Mouse (Mus musculus): ENCODE measurements around the gene Snrpd3. TPM values are rescaled to one million over a fixed set of nuclear protein-coding genes. Genes with fewer than 3 reads are reported as not detected.
"Not testable (repeated sequence)": the region's sequence is repeated elsewhere in the genome, so short reads cannot be mapped to it uniquely, and the experiment has no call there.

The Snrpd3 gene
- 10 to 100 TPM; 56.0 to 68.3 TPM for total RNA-seq (2021)
- long read RNA-seq, experiment 1, transcript Snrpd3-201 (4 exons, 3,036 nt): major isoform, 11 of 13 reads
- long read RNA-seq, experiment 1, partial matches to known transcripts: 2 of 13 reads
- long read RNA-seq, experiment 1, other reads (novel, unspliced or antisense): 0 of 13 reads
- long read RNA-seq, experiment 2, partial matches to known transcripts: 0 of 6 reads
- long read RNA-seq, experiment 2, other reads (novel, unspliced or antisense): 3 of 6 reads

DNA sequence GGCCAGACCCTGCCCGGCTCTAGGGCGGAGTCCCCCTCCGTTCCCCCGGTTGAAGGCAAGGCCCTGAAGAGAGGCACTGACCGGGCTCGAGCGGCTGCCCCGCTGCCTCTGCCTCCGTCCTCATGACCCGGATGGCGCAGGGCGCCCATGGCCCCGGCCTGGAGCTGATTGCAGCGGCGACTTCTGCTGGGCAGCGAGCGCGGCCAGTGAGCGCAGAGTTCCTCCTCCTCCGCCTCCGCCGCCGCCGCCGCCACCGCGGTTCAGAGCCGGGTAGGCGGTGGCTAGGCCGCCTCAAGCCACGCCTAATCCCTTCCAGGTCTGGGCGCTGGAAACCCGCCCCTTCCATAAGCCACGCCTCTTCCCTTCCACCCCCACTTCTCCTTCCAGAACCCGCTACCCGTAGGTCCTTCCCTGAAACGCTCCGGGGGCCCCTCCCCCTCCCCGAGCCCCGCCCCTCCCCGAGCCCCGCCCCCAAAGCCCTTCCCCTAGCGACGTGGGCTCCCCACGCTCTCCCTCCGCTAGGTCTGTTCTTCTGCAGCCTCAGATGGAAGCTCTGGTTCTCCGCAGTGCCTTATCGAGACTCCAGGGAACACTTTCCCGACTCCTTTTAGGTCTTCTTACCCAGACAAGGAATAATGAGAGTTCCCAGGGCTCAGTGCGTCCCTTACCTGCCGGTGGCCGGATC, at the start of gene Snrpd3:
Gene Snrpd3 (plus strand): TSS at position 479 of the 685 bp plus-strand sequence.
- peak; percentile 94 for DNase-seq
- intact Hi-C loops (cut with DNase I): no loop called here

DNA sequence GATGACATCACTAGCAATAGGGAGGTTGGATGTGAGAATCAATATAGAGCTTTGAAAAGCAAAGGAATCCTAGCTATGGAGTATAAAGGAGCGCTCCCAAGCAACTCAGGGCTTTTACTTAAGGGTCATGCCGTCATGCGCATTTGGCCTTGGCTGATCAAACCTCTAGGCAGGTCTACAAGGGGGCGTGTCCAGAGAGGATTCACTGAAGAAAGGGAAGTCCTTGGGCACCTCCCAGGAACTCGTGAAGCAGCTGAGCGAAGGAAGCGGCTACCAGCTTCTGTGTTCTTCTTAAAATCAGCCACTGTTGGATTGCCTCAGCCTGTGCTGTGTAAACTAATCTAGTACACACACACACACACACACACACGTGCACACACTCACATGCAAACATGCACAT, 43.9 kb upstream of the Snrpd3 start:
- intact Hi-C loops (cut with DNase I): no loop called here
- no peak for DNase-seq

DNA sequence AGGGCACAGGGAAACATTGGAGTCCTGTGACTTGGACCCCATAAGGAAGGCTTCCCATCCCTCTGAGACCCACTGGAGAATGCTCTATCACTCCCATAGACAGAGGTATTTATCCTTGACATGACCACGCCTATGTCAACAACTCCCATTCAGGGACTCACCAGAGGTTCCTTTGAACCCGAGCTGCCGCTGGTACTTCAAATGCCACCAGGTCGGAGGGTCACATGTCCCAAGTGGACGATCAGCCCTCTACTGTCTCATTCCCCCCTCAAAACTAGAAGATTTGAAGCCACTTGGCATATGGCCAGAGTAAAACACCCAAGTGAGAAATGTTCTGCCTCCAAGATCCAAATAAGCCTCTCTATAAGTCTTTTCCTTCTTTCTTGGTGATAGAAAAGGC, 42.8 kb upstream of the Snrpd3 start:
- intact Hi-C loops (cut with DNase I): no loop called here
- DNase-seq: no peak

DNA sequence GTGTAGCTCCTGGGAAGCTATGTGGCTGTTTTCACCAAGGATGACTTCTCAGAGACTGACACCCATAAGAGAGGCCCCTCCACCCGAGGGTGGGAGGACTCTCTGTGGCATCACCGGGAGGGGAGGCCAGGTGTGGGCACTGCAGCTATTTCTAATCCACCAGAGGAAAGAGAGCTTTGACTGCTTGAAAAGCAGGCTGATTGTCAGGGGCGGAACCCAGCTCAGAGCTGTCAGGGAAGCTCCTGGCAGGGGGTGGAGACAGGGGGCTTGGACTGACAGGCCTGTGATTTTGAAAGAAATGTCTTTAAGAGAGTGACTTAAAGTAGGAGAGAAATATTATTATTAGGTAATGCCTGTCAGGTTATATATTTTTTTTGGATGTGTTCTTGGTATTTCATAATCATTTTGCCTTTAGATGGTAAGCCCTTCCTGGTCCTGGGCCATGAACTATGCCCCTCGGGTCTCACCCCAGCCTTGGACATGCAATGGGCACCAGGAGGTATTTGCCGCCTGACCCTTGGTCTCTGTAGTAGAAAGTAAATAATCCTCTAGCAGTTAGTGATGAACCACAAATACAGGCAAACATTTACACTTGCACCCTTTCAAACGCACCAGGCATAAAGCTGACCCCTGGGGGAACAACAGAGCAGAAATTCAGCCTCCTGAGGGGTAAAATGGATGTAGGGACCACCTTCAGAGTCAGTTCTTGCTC, 42.1 kb upstream of the Snrpd3 start:
- intact Hi-C loops (cut with DNase I); DNase-seq: not testable (repeated sequence)

DNA sequence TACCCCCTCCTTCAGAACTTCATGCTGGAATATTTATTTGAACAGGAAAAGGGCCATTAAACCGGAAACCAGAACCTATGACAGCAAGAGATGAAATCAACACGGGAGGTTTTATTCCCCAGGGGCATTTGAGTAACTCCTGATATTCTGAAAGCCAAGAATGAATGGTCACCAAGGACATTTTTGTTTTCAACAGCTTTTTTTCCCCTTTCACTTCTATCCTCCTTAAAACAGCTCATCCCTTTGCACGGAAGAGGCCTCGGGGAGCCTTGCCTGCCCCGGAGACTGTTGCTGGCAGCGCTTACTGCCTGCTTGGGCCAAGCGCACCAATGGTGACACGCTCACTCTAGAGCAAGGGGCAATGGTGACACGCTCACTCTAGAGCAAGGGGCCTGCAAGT, 40.3 kb upstream of the Snrpd3 start:
- intact Hi-C loops (cut with DNase I): no loop called here
- peak in 1 of 2 experiments; percentile 50 for DNase-seq

DNA sequence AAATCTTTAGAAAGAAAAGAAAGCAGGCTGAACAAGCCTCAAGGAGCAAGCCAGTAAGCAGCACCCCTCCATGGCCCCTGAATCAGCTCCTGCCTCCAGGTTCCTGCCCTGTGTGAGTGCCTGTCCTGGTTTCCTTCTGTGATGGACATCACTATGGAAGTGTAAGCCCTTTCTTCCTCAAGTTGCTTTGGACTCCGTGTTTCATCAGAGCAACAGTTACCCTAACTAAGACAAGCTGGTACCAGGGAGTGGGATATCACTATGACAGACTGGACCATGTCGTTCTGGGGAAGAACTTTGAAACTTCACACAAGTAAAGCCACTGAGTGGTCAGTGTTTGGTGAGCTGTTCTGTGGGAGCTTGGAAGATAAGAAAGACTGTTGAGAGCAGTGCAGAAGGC, 37.4 kb upstream of the Snrpd3 start:
- no peak for DNase-seq
- intact Hi-C loops (cut with DNase I): no loop called here

DNA sequence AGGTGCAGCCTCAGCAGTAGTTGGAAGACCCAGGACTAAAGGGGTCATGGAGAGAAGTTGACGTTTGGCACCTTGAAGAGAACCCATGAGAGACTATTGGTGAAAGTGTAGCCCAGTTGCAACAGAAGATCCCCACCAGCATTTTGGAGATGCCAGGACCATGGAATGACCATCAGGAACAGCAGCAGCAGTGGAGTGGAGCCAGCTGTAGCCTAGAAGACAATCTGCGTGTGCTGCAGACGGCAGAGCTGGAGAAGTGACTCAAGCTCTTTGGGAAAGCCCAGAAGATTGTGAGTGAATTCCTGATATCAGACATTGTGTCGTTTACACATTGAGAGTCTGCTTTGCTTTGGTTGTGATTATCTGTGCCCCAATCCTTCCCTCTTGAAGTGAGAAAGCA, 35.6 kb upstream of the Snrpd3 start:
- intact Hi-C loops (cut with DNase I): no loop called here
- no peak for DNase-seq

DNA sequence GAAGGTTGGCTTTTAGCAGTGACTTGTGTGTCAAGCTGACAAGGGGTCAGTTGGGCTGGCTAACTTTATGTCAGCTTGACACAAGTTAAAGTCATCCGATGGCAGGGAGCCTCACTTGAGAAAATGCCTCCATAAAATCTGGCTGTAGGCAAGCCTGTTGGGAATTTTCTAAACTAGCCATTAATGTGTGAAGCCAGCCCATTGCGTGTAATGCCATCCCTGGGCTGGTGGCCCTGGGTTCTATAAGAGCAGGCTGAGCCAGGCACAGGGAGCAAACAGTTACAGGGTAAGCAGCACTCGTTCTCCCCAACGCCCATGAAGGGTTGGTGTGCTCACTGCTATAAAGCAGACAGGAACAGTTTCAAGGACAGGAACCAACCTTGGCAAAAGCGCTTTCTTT, 35.1 kb upstream of the Snrpd3 start:
- intact Hi-C loops (cut with DNase I): no loop called here
- no peak for DNase-seq

DNA sequence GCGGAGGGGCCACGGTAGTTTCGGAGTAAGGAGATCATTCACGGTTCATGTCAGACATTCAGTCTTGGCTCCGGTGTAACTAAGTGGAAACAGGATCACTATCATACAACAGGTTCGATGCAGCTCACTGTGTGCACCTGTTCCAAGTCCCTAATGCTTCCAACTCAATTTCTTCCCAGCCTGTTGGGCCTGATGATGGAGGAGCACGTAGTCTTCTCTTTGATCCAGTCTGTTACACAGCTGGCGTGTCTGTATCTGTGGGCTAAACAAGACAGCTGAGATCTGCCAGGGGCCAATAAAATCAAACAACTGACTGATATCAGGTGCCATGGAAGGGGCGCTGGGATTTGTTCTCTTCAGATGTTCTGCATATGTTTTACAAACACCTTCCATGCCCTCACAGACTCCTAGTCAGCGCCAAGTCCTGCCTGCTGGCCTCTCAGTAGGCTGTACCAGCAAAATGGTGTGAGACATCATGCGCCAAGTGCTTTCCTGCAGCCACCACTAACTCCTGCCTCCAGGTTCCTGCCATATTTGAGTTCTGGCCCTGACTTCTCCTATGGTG, 34.4 kb upstream of the Snrpd3 start:
- no peak for DNase-seq
- intact Hi-C loops (cut with DNase I): no loop called here

DNA sequence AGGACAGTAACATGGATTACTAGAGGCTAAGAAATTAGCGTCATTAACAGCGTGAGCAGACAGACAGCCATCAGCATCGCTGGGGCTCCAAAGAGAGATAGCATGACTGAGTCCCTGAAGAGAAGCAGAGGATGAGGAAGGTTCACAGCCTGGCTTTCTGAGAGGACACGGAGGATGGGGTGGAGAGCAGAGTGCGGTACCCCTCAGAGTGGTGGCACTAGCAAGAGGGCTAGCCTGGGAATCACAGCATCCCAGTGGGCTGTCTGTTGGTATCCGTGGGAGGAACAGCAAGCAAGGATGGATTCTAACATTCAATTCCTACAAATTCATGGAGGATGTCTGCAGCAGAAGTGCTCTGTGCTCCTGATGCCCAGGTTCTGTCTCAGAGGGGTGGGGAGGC, 33.3 kb upstream of the Snrpd3 start:
- intact Hi-C loops (cut with DNase I): no loop called here
- no peak for DNase-seq

DNA sequence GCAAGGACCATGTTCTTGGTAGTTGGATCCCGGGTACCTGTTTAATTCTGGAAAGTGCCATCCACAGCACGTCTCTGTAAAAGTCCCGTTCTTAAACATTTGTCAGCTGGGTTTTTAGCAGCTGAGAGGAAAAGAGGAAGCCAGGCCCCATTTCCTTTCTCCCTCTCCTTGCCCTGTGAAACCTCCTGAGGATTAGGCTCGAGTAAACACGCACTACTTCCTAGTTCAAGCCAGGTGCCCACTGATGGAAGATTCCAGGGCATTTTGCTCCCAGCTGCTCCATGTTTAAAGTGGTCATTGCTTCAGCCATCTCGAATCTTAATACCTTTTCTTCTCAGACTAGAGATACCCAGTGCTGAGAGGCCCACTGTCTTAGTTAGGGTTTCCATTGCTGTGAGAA, 32.6 kb upstream of the Snrpd3 start:
- no peak for DNase-seq
- intact Hi-C loops (cut with DNase I): loop anchor here (1.0 to 5.0 kb wide), 4 partner anchors 87 to 302 kb away; no protein-coding TSS in a partner anchor

DNA sequence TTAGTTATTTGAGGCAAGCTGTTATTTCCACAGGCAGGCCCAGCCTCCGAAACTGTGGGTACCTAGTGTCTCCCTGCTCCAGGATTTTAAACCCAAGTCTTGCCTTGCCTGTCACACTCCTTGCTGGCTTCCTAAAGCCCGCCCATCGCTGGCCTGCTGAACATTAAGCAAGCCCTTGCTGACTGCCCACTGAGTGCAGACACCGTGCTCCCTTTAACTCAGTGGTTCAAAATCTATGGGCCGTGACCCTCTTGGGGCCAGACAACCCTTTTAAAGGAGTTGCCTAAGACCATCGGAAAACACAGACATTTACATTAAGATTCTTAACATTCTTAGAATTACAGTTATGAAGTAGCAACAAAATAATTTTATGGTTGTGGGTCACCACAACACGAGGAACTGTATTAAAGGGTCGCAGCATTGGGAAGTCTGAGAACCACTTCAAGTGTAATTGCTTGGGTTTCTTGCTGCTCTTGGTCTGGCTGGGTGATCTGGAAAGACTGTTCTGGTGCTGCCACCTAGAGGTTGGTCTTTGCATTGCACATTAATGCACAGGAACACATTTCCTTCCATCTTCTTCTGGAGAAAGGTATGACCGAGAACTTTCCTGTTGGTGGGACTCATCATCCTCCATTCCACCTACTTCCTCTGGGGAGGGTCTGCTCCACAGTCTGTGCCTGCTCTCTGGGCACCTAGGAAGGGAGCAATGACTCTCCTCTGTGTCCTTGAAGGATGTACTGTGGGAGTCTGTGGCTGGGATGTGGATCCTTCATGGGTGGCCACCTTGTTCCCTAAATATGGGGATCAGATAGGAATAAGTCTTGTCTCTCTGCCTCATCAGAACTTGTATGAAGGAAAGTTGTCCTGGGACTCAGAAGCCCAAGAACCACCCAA, 31.0 kb upstream of the Snrpd3 start:
- DNase-seq: peak; percentile 81 to 87
- intact Hi-C loops (cut with DNase I): loop anchor here (2.0 to 5.0 kb wide), 5 partner anchors 46 to 229 kb away; partner anchors contain the start of gene Adora2a

DNA sequence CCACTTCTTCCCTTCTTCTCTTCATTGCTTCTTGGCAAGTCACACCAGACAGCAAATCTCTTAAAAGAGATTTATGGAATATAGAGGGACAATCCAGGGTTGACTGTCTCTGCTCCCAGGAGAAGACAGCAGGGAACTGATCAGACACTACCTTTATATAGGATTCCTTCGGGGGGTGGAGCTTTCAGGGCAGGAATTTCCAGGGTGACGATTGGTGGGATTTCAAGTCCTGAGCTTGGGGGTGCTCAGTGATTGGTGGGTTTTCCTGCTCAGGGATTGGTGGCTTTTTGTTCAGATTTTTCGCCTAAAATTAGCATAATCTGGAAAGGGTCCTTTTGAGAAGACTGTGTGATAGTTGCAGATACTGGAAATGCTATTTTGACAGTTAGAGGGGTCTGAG, 30.2 kb upstream of the Snrpd3 start:
- DNase-seq: no peak
- intact Hi-C loops (cut with DNase I): loop anchor here (2.0 to 5.0 kb wide), 5 partner anchors 46 to 230 kb away; partner anchors contain the start of gene Adora2a

DNA sequence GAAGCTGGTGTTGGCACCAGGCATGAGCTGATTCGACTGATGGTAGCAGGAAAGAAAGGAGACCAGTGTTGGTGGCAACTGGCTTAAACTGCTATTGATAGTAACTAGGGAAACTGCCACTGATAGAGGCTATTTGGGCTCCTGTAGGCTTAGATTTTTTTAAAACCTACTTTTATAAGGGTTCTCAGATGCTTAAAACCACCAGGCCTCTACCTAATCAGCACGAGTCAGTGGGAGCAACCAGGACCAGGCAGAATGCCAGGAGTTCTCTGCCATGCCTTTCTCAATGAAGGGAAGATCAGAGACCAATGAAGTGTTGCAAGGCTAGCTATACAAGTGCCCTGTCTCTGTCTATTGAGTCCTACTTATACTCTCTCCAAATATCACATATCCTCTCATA, 27.8 kb upstream of the Snrpd3 start:
- DNase-seq: no peak
- intact Hi-C loops (cut with DNase I): loop anchor here (5.0 kb wide), 3 partner anchors 92 to 232 kb away; no protein-coding TSS in a partner anchor

DNA sequence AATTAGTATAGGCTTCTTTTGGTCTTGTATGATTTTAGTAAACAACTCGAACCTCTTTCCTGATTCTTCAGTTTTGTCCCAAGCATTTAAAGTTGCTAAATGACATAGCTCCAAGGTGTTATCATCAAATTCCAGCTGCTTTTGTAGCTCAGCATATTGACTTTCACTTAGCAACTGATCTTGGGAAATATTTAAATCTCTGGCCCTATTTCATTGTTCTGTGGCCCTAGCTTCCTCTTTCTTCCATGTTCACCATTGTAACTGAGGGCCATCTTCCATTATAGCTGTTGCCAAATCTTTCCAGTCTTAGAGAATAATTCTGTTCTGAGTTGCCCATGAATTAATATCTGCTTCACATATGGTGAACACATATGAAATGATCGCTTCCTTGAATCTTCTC, 26.6 kb upstream of the Snrpd3 start:
- DNase-seq: no peak
- intact Hi-C loops (cut with DNase I): no loop called here

DNA sequence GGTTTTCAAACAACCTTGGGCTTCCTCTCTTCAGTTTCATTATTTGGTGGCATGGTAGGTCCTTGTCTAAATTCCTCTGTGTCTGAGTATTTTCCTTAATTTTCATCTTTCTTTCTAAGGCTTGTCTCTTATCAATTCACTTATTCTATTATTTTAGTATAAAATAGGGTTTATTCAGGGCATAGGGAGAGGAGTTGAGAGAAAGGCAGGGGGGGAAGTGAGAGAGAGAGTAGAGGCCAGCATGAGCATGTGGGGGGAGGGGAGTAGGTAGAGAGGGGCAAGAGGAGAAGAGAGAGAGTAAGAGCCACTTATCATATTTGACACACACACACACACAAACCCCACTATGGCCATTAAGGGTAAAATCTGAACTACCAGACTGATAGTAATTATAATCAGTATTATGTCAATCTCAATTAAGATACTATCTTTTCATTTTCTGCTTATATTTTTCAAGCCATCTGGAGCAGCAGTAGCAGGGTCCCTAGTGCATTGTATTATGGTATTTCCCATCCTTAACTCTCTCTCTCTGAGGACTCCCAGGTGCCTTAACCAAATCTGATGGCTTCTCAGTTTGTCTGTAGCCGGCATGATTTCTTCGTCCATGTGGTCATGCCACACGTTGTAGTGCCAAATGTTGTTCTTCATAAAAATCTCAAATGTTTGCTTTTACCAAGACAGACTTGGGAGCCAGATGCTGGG, 26.0 kb upstream of the Snrpd3 start:
- intact Hi-C loops (cut with DNase I): no loop called here

DNA sequence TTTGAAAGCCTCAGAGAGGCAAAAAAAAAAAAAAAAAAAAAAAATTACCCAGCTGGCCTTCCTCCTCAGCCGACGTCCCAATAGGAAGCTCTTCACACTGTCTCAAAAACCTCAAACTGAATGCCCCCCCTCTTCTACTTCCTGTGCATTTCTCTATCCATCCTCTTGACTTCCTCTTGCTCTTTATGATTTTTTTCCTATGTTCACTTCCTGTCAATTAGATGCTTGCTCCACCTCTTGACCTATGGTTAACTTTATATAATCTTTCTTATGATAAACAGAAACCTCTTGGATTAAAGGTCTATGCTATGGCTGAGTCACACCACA, 25.5 kb upstream of the Snrpd3 start:
- intact Hi-C loops (cut with DNase I): no loop called here
- no peak for DNase-seq

More for the DNA sequence above, 26.0 kb upstream of the Snrpd3 start:
- DNase-seq: no peak

DNA sequence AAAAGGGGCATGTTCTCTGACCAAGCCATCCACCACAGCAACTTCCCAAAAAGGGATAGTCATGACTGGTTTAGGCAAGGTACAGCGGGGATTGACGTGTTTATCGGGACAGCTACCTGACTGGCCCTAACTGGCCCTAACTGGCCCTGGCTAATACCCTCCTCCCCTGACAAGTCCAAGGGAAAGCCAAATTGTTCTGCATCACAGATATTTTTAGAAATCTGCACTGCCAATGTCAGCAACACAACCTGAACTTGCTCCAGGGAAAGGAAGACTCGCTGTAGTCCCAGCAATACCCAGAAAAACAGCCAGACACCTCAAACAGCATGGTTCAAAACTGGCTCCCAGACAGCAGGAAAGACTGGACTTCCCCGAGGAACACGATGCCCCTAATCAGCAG, 22.0 kb upstream of the Snrpd3 start:
- DNase-seq: peak in 1 of 2 experiments; percentile 44
- intact Hi-C loops (cut with DNase I): no loop called here

DNA sequence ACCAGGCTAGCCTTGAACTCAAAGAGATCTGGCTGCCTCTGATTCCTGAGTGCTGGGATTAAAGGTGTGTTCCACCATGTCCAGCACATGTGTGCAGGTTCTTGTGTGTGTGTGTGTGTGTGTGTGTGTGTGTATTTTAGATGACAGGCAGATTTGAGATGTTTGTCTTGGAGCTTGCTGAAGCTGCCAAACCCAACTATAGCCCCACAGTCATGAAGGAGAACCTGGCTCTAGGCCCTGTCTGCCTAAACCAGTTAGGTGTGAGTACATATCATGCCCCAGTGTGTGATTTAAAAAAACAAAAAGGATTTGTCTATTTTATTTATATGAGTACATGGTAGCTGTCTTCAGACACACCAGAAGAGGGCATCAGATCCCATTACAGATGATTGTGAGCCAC, 21.4 kb upstream of the Snrpd3 start:
- intact Hi-C loops (cut with DNase I): no loop called here
- no peak for DNase-seq

DNA sequence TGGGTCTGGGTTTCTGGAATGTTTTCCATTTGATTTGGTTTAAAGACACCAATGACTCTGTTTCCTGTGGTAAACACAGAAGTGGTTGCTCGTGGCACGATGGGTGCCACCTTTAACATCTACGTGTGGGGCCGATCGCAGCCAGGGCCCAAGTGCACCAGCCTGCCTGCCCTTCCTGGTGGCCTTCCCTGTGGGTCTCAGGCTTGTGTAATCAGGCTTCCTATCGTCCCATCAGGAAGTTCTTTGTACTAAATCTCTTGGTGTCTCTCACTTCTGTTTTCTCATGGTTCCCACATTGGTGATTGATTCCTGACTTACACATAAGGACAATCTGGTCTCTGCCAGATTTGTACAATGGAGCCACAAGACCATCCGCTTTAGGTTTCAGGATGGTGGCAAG, 18.1 kb upstream of the Snrpd3 start:
- DNase-seq; intact Hi-C loops (cut with DNase I): not testable (repeated sequence)
